Mouse (Mus musculus): Measurements from ENCODE around the gene Rsrc2. TPM values are rescaled to one million over a fixed set of nuclear protein-coding genes. Genes with fewer than 3 reads are reported as not detected.

Rsrc2 gene
- total and polyA plus RNA-seq, 3 experiments, result 56.9 to 82.9 TPM; not detected in 1

- DNase-seq (ENCODE audit: low read depth, low spot score), result peak; percentile 20
- Histone ChIP-seq H3K79me2 (ENCODE audit: control insufficient read depth, insufficient read depth, low read length, poor library complexity) (no peaks in the 10 kb centered on the region), H3K4me3 (ENCODE audit: control insufficient read depth in 1 of 2, insufficient read depth in 1 of 2, low read depth in 2 of 2, low read length in 2 of 2) (no peak overlapping the region)
Measured at GRCm38 (mm10) chr5:123793081-123793480, 43.9 kb upstream of the Rsrc2 start.

GRCm38 (mm10) chr5:123788976-123789375 is 39.8 kb upstream of the Rsrc2 start:
- Histone ChIP-seq H3K27me3 (ENCODE audit: control insufficient read depth in 1 of 2, insufficient read depth in 2 of 2, low read length in 2 of 2) (no peaks in the 10 kb centered on the region), H3K27ac (ENCODE audit: control insufficient read depth, low read depth, low read length) (no peak overlapping the region), H3K4me3 (ENCODE audit: control insufficient read depth in 1 of 2, insufficient read depth in 1 of 2, low read depth in 2 of 2, low read length in 2 of 2) (no peak overlapping the region), H3K9ac (ENCODE audit: control insufficient read depth, low read depth, low read length, poor library complexity, severe bottlenecking) (no peak overlapping the region), H3K79me2 (ENCODE audit: control insufficient read depth, insufficient read depth, low read length, poor library complexity) (no peaks in the 10 kb centered on the region), H3K36me3 (ENCODE audit: control insufficient read depth in 1 of 2, insufficient read depth in 2 of 2, low read length in 2 of 2) (peaks cover 0 to 20% of the 10 kb centered on the region in 2 experiments; a peak in 2 of 4 replicates), H3K4me1 (ENCODE audit: control insufficient read depth in 1 of 2, insufficient read depth in 2 of 2, low read length in 2 of 2) (no peaks in the 10 kb centered on the region), H3K9me3 (replicated peaks; ENCODE audit: insufficient read depth, low read length) (no peaks in the 10 kb centered on the region)
- peak; percentile 24 for DNase-seq (ENCODE audit: low read depth, low spot score)
- TF ChIP-seq MAX (IDR thresholded peaks at IDR 0.05; ENCODE audit: low read length), result no peak
- TF ChIP-seq USF2 (IDR thresholded peaks at IDR 0.05; ENCODE audit: borderline replicate concordance in 1 of 2, insufficient read depth in 1 of 2, low read depth in 1 of 2, low read length in 2 of 2), result no peak
- TF ChIP-seq TAL1 (IDR thresholded peaks at IDR 0.05; ENCODE audit: low read length), result no peak
- TF ChIP-seq CTCF (IDR thresholded peaks at IDR 0.05 in 2 of 3, conservative IDR thresholded peaks at IDR 0.05 in 1 of 3; ENCODE audit: control insufficient read depth in 1 of 3, insufficient read depth in 1 of 3, low read depth in 2 of 3, low read length in 3 of 3, poor library complexity in 1 of 3, severe bottlenecking in 1 of 3), result peak in 2 of 3 experiments; percentile 20 to 48; a peak in 3 of 6 replicates
- no peak for TF ChIP-seq CHD1 (IDR thresholded peaks at IDR 0.05; ENCODE audit: low read depth, low read length)
- no peak for TF ChIP-seq SMC3 (IDR thresholded peaks at IDR 0.05; ENCODE audit: low read depth, low read length)

More at GRCm38 (mm10) chr5:123793081-123793480, 43.9 kb upstream of the Rsrc2 start:
- H3K4me1 ChIP-seq (ENCODE audit: control insufficient read depth in 1 of 2, insufficient read depth in 2 of 2, low read length in 2 of 2), result no peaks in the 10 kb centered on the region
- H3K27ac ChIP-seq (ENCODE audit: control insufficient read depth, low read depth, low read length), result no peak overlapping the region
- peak; percentile 22 to 43 (median 34); a peak in 4 of 6 replicates for TF ChIP-seq CTCF (IDR thresholded peaks at IDR 0.05 in 2 of 3, conservative IDR thresholded peaks at IDR 0.05 in 1 of 3; ENCODE audit: control insufficient read depth in 1 of 3, insufficient read depth in 1 of 3, low read depth in 2 of 3, low read length in 3 of 3, poor library complexity in 1 of 3, severe bottlenecking in 1 of 3)
- TF ChIP-seq NELFE (IDR thresholded peaks at IDR 0.05; ENCODE audit: low read depth, low read length), result no peak
- no peak for TF ChIP-seq BHLHE40 (IDR thresholded peaks at IDR 0.05; ENCODE audit: borderline replicate concordance, low read depth, low read length)
- no peak for TF ChIP-seq GABPA (IDR thresholded peaks at IDR 0.05; ENCODE audit: low read depth, low read length)
- TF ChIP-seq POLR2AphosphoS2 (IDR thresholded peaks at IDR 0.05; ENCODE audit: low read length), result no peak
- H3K36me3 ChIP-seq (ENCODE audit: control insufficient read depth in 1 of 2, insufficient read depth in 2 of 2, low read length in 2 of 2), result peaks cover 0 to 24% of the 10 kb centered on the region in 2 experiments; a peak in 2 of 4 replicates
- H3K9ac ChIP-seq (ENCODE audit: control insufficient read depth, low read depth, low read length, poor library complexity, severe bottlenecking), result no peak overlapping the region
- H3K9me3 ChIP-seq (replicated peaks; ENCODE audit: insufficient read depth, low read length), result no peaks in the 10 kb centered on the region
- H3K27me3 ChIP-seq (ENCODE audit: control insufficient read depth in 1 of 2, insufficient read depth in 2 of 2, low read length in 2 of 2), result no peaks in the 10 kb centered on the region

GRCm38 (mm10) chr5:123781864-123782263 is 32.6 kb upstream of the Rsrc2 start:
- no peak for DNase-seq (ENCODE audit: low read depth, low spot score)
- H3K4me1 ChIP-seq (ENCODE audit: control insufficient read depth in 1 of 2, insufficient read depth in 2 of 2, low read length in 2 of 2), result no peaks in the 10 kb centered on the region; a peak in 1 of 4 replicates
- H3K79me2 ChIP-seq (ENCODE audit: control insufficient read depth, insufficient read depth, low read length, poor library complexity), result no peaks in the 10 kb centered on the region
- H3K9me3 ChIP-seq (replicated peaks; ENCODE audit: insufficient read depth, low read length), result no peaks in the 10 kb centered on the region
- H3K36me3 ChIP-seq (ENCODE audit: control insufficient read depth in 1 of 2, insufficient read depth in 2 of 2, low read length in 2 of 2), result peaks cover 0 to 21% of the 10 kb centered on the region in 2 experiments; a peak in 3 of 4 replicates
- H3K27ac ChIP-seq (ENCODE audit: control insufficient read depth, low read depth, low read length), result no peak overlapping the region
- H3K27me3 ChIP-seq (ENCODE audit: control insufficient read depth in 1 of 2, insufficient read depth in 2 of 2, low read length in 2 of 2), result no peaks in the 10 kb centered on the region
- TF ChIP-seq MYB (IDR thresholded peaks at IDR 0.05; ENCODE audit: low read depth, low read length), result no peak
- no peak for TF ChIP-seq MEF2A (IDR thresholded peaks at IDR 0.05; ENCODE audit: extremely low read depth, insufficient replicate concordance, low read depth, low read length, poor library complexity, severe bottlenecking)
- TF ChIP-seq USF1 (IDR thresholded peaks at IDR 0.05; ENCODE audit: low read depth, low read length), result no peak
- no peak for TF ChIP-seq UBTF (IDR thresholded peaks at IDR 0.05; ENCODE audit: borderline replicate concordance, insufficient read depth, low read depth, low read length)
- TF ChIP-seq NRF1 (IDR thresholded peaks at IDR 0.05; ENCODE audit: insufficient read depth, low read depth, low read length, poor library complexity, severe bottlenecking), result no peak
- no peak for TF ChIP-seq CHD2 (IDR thresholded peaks at IDR 0.05; ENCODE audit: low read length)
- TF ChIP-seq MAZ (IDR thresholded peaks at IDR 0.05; ENCODE audit: low read depth, low read length), result no peak
- TF ChIP-seq MAX (IDR thresholded peaks at IDR 0.05; ENCODE audit: low read length), result no peak
- no peak for TF ChIP-seq RCOR1 (IDR thresholded peaks at IDR 0.05; ENCODE audit: low read depth, low read length)
- TF ChIP-seq POLR2A (IDR thresholded peaks at IDR 0.05; ENCODE audit: control insufficient read depth in 1 of 2, insufficient read depth in 1 of 2, low read depth in 1 of 2, low read length in 2 of 2, poor library complexity in 1 of 2), result no peak
- no peak for TF ChIP-seq TBP (IDR thresholded peaks at IDR 0.05; ENCODE audit: low read depth, low read length)
- TF ChIP-seq ETS1 (IDR thresholded peaks at IDR 0.05; ENCODE audit: low read depth, low read length), result no peak
- no peak for TF ChIP-seq ZC3H11A (IDR thresholded peaks at IDR 0.05; ENCODE audit: low read depth, low read length)
- TF ChIP-seq BHLHE40 (IDR thresholded peaks at IDR 0.05; ENCODE audit: borderline replicate concordance, low read depth, low read length), result no peak
- no peak for TF ChIP-seq MAFK (IDR thresholded peaks at IDR 0.05; ENCODE audit: borderline replicate concordance, low read depth, low read length)
- no peak for TF ChIP-seq MYC (IDR thresholded peaks at IDR 0.05; ENCODE audit: low read depth, low read length)
- no peak for TF ChIP-seq SIN3A (IDR thresholded peaks at IDR 0.05; ENCODE audit: low read length)
- no peak overlapping the region for H3K4me3 ChIP-seq (ENCODE audit: control insufficient read depth in 1 of 2, insufficient read depth in 1 of 2, low read depth in 2 of 2, low read length in 2 of 2)
- no peak overlapping the region for H3K9ac ChIP-seq (ENCODE audit: control insufficient read depth, low read depth, low read length, poor library complexity, severe bottlenecking)
